Mouse (Mus musculus): ENCODE results near the gene Rab14.

- TF ChIP-seq EP300 (IDR thresholded peaks at IDR 0.05) (no peak), CTCF (IDR thresholded peaks at IDR 0.05) (no peak)
These were observed 26.8 kb downstream of the Rab14 start for GRCm38 (mm10) chr2:35174100-35174499.

Measured in lung, postnatal 0 days (tissue).